Mouse (Mus musculus) ES-E14 (cell line): Measurements from ENCODE around the gene Gpc2. TPM values are rescaled to one million over a fixed set of nuclear protein-coding genes. Genes with fewer than 3 reads are reported as not detected.
A peak's percentile ranks its signal among the peaks of the same experiment; 100 is the strongest.

Source experiments
- DNase-seq: peaks from one replicate; pipeline ENCODE4 v3.0.0-alpha.2; 2013; ENCODE audit warnings: low read depth, low spot score
- H3K27ac ChIP-seq: 2 replicates; pipeline ENCODE4 v1.5.1; 2012; ENCODE audit warnings: low read depth, mild to moderate bottlenecking, low read length, moderate library complexity, mixed read lengths; ENCODE audit not compliant: poor library complexity, insufficient read depth, severe bottlenecking
- H3K36me3 ChIP-seq: 2 replicates; pipeline ENCODE4 v1.6.1; 2012; ENCODE audit warnings: mild to moderate bottlenecking, low read length, moderate library complexity, mixed read lengths; ENCODE audit not compliant: control insufficient read depth, poor library complexity, insufficient read depth, severe bottlenecking
- H3K4me1 ChIP-seq, 2 experiments: fragments of 150-350 bp in 1 of 2; sonication (generic) in 1 of 2; 2 replicates each; pipeline ENCODE4 v1.6.1; 2012; ENCODE audit warnings: low read length in 2 of 2, mild to moderate bottlenecking in 1 of 2, mixed read lengths in 1 of 2; ENCODE audit not compliant: control insufficient read depth in 2 of 2, insufficient read depth in 2 of 2, poor library complexity in 1 of 2
- H3K4me3 ChIP-seq, 2 experiments: fragments of 150-350 bp in 1 of 2; sonication (generic) in 1 of 2; 2 replicates each; pipeline ENCODE4 v1.5.1; 2012; ENCODE audit warnings: low read length in 2 of 2, low read depth in 1 of 2, mild to moderate bottlenecking in 1 of 2, mixed read lengths in 1 of 2; ENCODE audit not compliant: insufficient read depth in 1 of 2, poor library complexity in 1 of 2, severe bottlenecking in 1 of 2
- H3K9ac ChIP-seq: 2 replicates; pipeline ENCODE4 v1.6.1; 2012; ENCODE audit warnings: low read depth, mild to moderate bottlenecking, low read length, mixed read lengths; ENCODE audit not compliant: poor library complexity, insufficient read depth, severe bottlenecking
- H3K9me3 ChIP-seq: fragments of 150-350 bp; sonication (generic); 2 replicates; pipeline ENCODE4 v1.6.1; 2012; ENCODE audit warnings: low read depth, mild to moderate bottlenecking, low read length; ENCODE audit not compliant: control insufficient read depth, insufficient read depth
- CHD2 ChIP-seq: IDR thresholded peaks from 2 replicates; pipeline ENCODE4 v1.6.1; 2014; ENCODE audit warnings: mild to moderate bottlenecking, low read depth, low read length, inconsistent platforms
- HCFC1 ChIP-seq: IDR thresholded peaks from 2 replicates; pipeline ENCODE4 v1.6.1; 2012; ENCODE audit warnings: low read length, inconsistent platforms, borderline replicate concordance; ENCODE audit not compliant: insufficient read depth
- MAFK ChIP-seq: IDR thresholded peaks from 2 replicates; pipeline ENCODE4 v1.6.1; 2014; ENCODE audit warnings: mild to moderate bottlenecking, low read depth, low read length, inconsistent platforms; ENCODE audit not compliant: insufficient read depth
- ZC3H11A ChIP-seq: IDR thresholded peaks from 2 replicates; pipeline ENCODE4 v1.6.1; 2012; ENCODE audit warnings: low read depth, mild to moderate bottlenecking, inconsistent platforms, low read length, borderline replicate concordance
- ZNF384 ChIP-seq: IDR thresholded peaks from 2 replicates; pipeline ENCODE4 v1.6.1; 2012; ENCODE audit warnings: low read depth, low read length, inconsistent platforms
- in situ Hi-C, 2 experiments: fragments of 600-800 bp; cut with MboI; formaldehyde crosslinking; loops; one replicate each; pipeline ENCODE4 v1.15.1; 2025; ENCODE audit warnings: low sequenced_read_pairs in 2 of 2, inconsistent platforms in 1 of 2; ENCODE audit not compliant: unreplicated experiment in 2 of 2
- total RNA-seq: library from RNA; depleted of rRNA; stranded (reverse); fragments of 300-350 nt; gene quantifications from 2 replicates; pipeline ENCODE4 v1.2.3, GENCODE M21; 2012

Gpc2 gene
- total RNA-seq, 1 experiment: 14.9 TPM

GRCm38 (mm10) chr5:138264207-138264578 lies 15.6 kb downstream of the Gpc2 start:
- no peak for TF ChIP-seq MAFK
- no peak for TF ChIP-seq CHD2
- no peak for TF ChIP-seq HCFC1
- TF ChIP-seq ZC3H11A: no peak
- no peak for TF ChIP-seq ZNF384
- H3K9ac ChIP-seq: peak overlapping the region; percentile 83; the same call in 1 of the 2 replicates
- DNase-seq: no peak
- H3K9me3 ChIP-seq: no peaks in the 10 kb centered on the region
- peaks cover 23% of the 10 kb centered on the region for H3K36me3 ChIP-seq
- H3K4me3 ChIP-seq: peak overlapping the region; percentile 96 to 97
- in situ Hi-C loops: no loop called here
- H3K4me1 ChIP-seq: peaks cover 0 to 3% of the 10 kb centered on the region in 2 experiments; a peak in 1 of 4 replicates
- H3K27ac ChIP-seq: no peak overlapping the region

- in situ Hi-C loops: no loop called here
- TF ChIP-seq HCFC1 (0 out of 2 replicates have a peak, but pooled peaks have one; percentile 54), ZNF384 (no peak), MAFK (no peak), CHD2 (no peak)
- H3K4me1 ChIP-seq: peaks cover 0 to 3% of the 10 kb centered on the region in 2 experiments; a peak in 1 of 4 replicates
- H3K36me3 ChIP-seq: peaks cover 27% of the 10 kb centered on the region
- H3K9ac ChIP-seq: peak within 1 kb of the TSS; percentile 83
- no peaks in the 10 kb centered on the region for H3K9me3 ChIP-seq
- H3K4me3 ChIP-seq: peak within 1 kb of the TSS; percentile 96 to 97
- peak; percentile 87 for DNase-seq
- H3K27ac ChIP-seq: no peak within 1 kb of the TSS
Observed at GRCm38 (mm10) chr5:138263260-138264206, 16.3 kb downstream of the Gpc2 start, which contains the start of gene BC037034. Gene BC037034 (minus strand): TSS chr5:138264033.

GRCm38 (mm10) chr5:138262582-138263240 lies 17.1 kb downstream of the Gpc2 start:
- in situ Hi-C loops: no loop called here
- TF ChIP-seq HCFC1 (no peak), CHD2 (no peak), MAFK (no peak), ZNF384 (no peak), ZC3H11A (no peak)
- H3K9me3 ChIP-seq: no peaks in the 10 kb centered on the region
- peaks cover 0 to 3% of the 10 kb centered on the region in 2 experiments; a peak in 1 of 4 replicates for H3K4me1 ChIP-seq
- DNase-seq: no peak
- H3K4me3 ChIP-seq: peak overlapping the region; percentile 96 to 97
- peaks cover 29% of the 10 kb centered on the region for H3K36me3 ChIP-seq
- H3K27ac ChIP-seq: no peak overlapping the region
- H3K9ac ChIP-seq: peak overlapping the region; percentile 83; the same call in 1 of the 2 replicates

- in situ Hi-C loops: no loop called here
- no peak overlapping the region for H3K4me3 ChIP-seq
- TF ChIP-seq ZNF384 (no peak), HCFC1 (no peak), CHD2 (no peak), MAFK (no peak), ZC3H11A (no peak)
- H3K36me3 ChIP-seq: peaks cover 32% of the 10 kb centered on the region
- H3K27ac ChIP-seq: no peak overlapping the region
- no peak overlapping the region for H3K9ac ChIP-seq
- no peak for DNase-seq
- H3K9me3 ChIP-seq: no peaks in the 10 kb centered on the region
- H3K4me1 ChIP-seq: peaks cover 0 to 3% of the 10 kb centered on the region in 2 experiments; a peak in 1 of 4 replicates
Observed at GRCm38 (mm10) chr5:138262001-138262400, 17.8 kb downstream of the Gpc2 start.
